Mouse (Mus musculus) testis, adult 2 months (tissue): ENCODE results near the gene Pcyt2. TPM values are rescaled to one million over a fixed set of nuclear protein-coding genes. Genes with fewer than 3 reads are reported as not detected.
A peak's percentile ranks its signal among the peaks of the same experiment; 100 is the strongest.

Source experiments
- H3K27ac ChIP-seq: fragments of 200-500 bp; 2 replicates; pipeline ENCODE4 v1.5.1; 2012; ENCODE audit warnings: low read depth, low read length; ENCODE audit not compliant: control insufficient read depth, insufficient read depth
- H3K27me3 ChIP-seq: fragments of 200-500 bp; 2 replicates; pipeline ENCODE4 v1.6.1; 2012; ENCODE audit warnings: mild to moderate bottlenecking, low read length, moderate library complexity; ENCODE audit not compliant: control insufficient read depth, insufficient read depth
- H3K36me3 ChIP-seq: fragments of 200-500 bp; 2 replicates; pipeline ENCODE4 v1.6.1; 2012; ENCODE audit warnings: mild to moderate bottlenecking, low read length; ENCODE audit not compliant: control insufficient read depth, insufficient read depth
- H3K4me1 ChIP-seq: fragments of 200-500 bp; 2 replicates; pipeline ENCODE4 v1.6.1; 2012; ENCODE audit warnings: low read length; ENCODE audit not compliant: control insufficient read depth, insufficient read depth
- H3K4me3 ChIP-seq: fragments of 200-500 bp; 2 replicates; pipeline ENCODE4 v1.5.1; 2012; ENCODE audit warnings: low read depth, mild to moderate bottlenecking, low read length, moderate library complexity, mixed read lengths; ENCODE audit not compliant: control insufficient read depth
- CTCF ChIP-seq: fragments of 200-500 bp; IDR thresholded peaks from 2 replicates; pipeline ENCODE4 v1.5.1; 2012; ENCODE audit warnings: low read depth, mild to moderate bottlenecking, inconsistent platforms, low read length, moderate library complexity; ENCODE audit not compliant: control insufficient read depth, insufficient read depth, insufficient replicate concordance
- POLR2A ChIP-seq: fragments of 200-500 bp; IDR thresholded peaks from 2 replicates; pipeline ENCODE4 v1.6.1; 2012; ENCODE audit warnings: low read depth, mild to moderate bottlenecking, inconsistent platforms, low read length, moderate library complexity; ENCODE audit not compliant: control insufficient read depth
- polyA plus RNA-seq: library from polyadenylated mRNA; depleted of rRNA; stranded (reverse); fragments of >200 nt; gene quantifications from 2 replicates; pipeline ENCODE4 v1.2.3, GENCODE M21; 2012

The Pcyt2 gene
- polyA plus RNA-seq, 1 experiment: 106 TPM

GRCm38 (mm10) chr11:120647047-120647830 is 29.5 kb upstream of the Pcyt2 start:
- H3K36me3 ChIP-seq: no peaks in the 10 kb centered on the region

GRCm38 (mm10) chr11:120643601-120643987 is 25.9 kb upstream of the Pcyt2 start, which contains the start of gene Pycr1:
Gene Pycr1 (minus strand): TSS chr11:120643769.
- no peak within 1 kb of the TSS for H3K27ac ChIP-seq
- H3K4me1 ChIP-seq: peaks cover 17% of the 10 kb centered on the region
- no peaks in the 10 kb centered on the region for H3K36me3 ChIP-seq
- H3K27me3 ChIP-seq: 0 out of 2 replicates have a peak, but pooled peaks cover 2% of the 10 kb centered on the region
- peak within 1 kb of the TSS; percentile 54 for H3K4me3 ChIP-seq
- TF ChIP-seq CTCF: no peak
- TF ChIP-seq POLR2A: no peak

More at GRCm38 (mm10) chr11:120647047-120647830, 29.5 kb upstream of the Pcyt2 start:
- H3K4me1 ChIP-seq: peaks cover 17% of the 10 kb centered on the region
- TF ChIP-seq CTCF: no peak
- TF ChIP-seq POLR2A: no peak
- H3K4me3 ChIP-seq: peak overlapping the region; percentile 46
- H3K27me3 ChIP-seq: 0 out of 2 replicates have a peak, but pooled peaks cover 2% of the 10 kb centered on the region
- H3K27ac ChIP-seq: no peak overlapping the region

- Histone ChIP-seq H3K4me1 (peaks cover 14% of the 10 kb centered on the region), H3K36me3 (no peaks in the 10 kb centered on the region), H3K27me3 (no peaks in the 10 kb centered on the region), H3K4me3 (peak overlapping the region; percentile 54), H3K27ac (no peak overlapping the region)
- TF ChIP-seq POLR2A: no peak
- no peak for TF ChIP-seq CTCF
Observed at GRCm38 (mm10) chr11:120642939-120643600, 25.3 kb upstream of the Pcyt2 start.

GRCm38 (mm10) chr11:120641869-120642268 is 24.1 kb upstream of the Pcyt2 start:
- peaks cover 8% of the 10 kb centered on the region for H3K4me1 ChIP-seq
- TF ChIP-seq POLR2A: no peak
- TF ChIP-seq CTCF: no peak
- no peaks in the 10 kb centered on the region for H3K27me3 ChIP-seq
- H3K27ac ChIP-seq: no peak overlapping the region
- H3K36me3 ChIP-seq: no peaks in the 10 kb centered on the region
- H3K4me3 ChIP-seq: no peak overlapping the region

- Histone ChIP-seq H3K36me3 (no peaks in the 10 kb centered on the region), H3K4me3 (no peak overlapping the region), H3K27ac (no peak overlapping the region), H3K27me3 (no peaks in the 10 kb centered on the region), H3K4me1 (peaks cover 8% of the 10 kb centered on the region)
- TF ChIP-seq POLR2A: no peak
- TF ChIP-seq CTCF: no peak
Observed at GRCm38 (mm10) chr11:120641255-120641654, 23.5 kb upstream of the Pcyt2 start.

GRCm38 (mm10) chr11:120634810-120635209 is 17.1 kb upstream of the Pcyt2 start:
- H3K27ac ChIP-seq: no peak overlapping the region
- TF ChIP-seq POLR2A: no peak
- no peak for TF ChIP-seq CTCF
- no peaks in the 10 kb centered on the region for H3K27me3 ChIP-seq
- H3K36me3 ChIP-seq: no peaks in the 10 kb centered on the region
- H3K4me1 ChIP-seq: peaks cover 16% of the 10 kb centered on the region
- no peak overlapping the region for H3K4me3 ChIP-seq
